Mouse (Mus musculus) kidney, postnatal 10 days (tissue): ENCODE results near the gene Sumo2.
"Not testable (repeated sequence)": the region's sequence is repeated elsewhere in the genome, so short reads cannot be mapped to it uniquely, and the experiment has no call there.

Experiments
- DNase-seq: peaks from one replicate; pipeline ENCODE4 v3.0.0; 2021; ENCODE audit warnings: mixed read lengths

The Sumo2 gene

GRCm38 (mm10) chr11:115516942-115517341, 19.1 kb downstream of the Sumo2 start:
- DNase-seq, result no peak

GRCm38 (mm10) chr11:115515021-115515420, 21.1 kb downstream of the Sumo2 start:
- DNase-seq, result no peak

- DNase-seq, result peak; percentile 98
Measured at GRCm38 (mm10) chr11:115514238-115514663, 21.8 kb downstream of the Sumo2 start, which contains the start of gene Jpt1. Gene Jpt1, minus strand, starts transcription at chr11:115514387.

GRCm38 (mm10) chr11:115513271-115514237, 22.5 kb downstream of the Sumo2 start:
- peak; percentile 59 for DNase-seq

DNA sequence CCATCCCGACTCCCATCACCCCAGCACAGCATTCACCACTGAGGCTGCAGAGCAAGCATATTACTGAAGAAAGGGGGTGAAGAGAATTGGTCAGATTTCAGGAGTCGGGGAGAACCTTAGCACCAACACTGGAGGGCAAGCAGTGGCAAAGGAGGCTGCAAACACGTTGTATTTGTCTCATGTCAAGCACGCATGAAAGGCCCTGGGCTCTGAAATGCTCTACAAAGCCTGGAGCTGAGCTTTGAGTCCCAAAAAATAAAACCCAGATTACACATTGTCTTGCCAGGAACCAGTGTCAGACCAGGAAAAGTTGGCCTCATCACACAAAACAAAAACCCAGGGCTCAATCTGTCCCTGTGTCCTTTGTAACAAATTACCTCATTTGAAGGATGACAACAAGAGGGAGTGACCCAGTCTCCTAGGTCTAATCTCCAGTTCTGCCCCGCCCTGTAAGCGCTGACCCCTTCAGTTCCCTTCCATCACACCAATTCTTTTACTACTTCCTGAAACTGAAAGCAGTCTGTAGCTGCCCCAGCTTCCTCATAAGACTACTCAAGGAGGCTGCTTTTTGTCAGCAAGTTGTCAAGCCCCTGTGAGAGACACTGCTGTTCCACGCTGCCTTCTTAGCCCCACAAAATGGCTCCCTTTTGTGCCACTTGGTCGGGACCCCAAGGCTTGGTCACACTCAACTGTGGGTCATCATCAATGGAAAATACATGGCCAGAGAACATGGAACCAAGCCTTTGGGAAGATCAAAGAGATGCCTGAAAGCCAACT, 23.5 kb downstream of the Sumo2 start:
- no peak for DNase-seq

DNA sequence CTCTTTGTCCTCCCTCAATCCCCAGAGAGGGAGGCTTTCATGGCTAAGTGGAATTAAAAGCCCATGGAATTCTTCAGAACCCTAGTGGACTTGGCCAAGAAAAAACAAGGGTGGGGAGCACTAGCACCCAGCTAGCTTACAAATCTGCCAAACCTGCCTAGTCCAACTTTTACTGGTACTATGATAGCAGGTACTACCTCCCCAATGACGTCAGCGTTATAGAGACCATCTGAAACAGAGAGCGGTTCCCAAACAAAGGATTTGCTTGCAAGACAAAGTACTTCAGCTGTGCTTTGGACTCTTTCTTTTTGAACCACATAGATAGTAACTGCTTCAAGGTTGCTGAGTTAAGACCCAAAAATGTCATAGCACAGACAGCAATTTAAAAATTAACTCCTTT, 24.1 kb downstream of the Sumo2 start:
- DNase-seq, result no peak

GRCm38 (mm10) chr11:115511121-115511520, 25.0 kb downstream of the Sumo2 start:
- DNase-seq, result no peak

DNA sequence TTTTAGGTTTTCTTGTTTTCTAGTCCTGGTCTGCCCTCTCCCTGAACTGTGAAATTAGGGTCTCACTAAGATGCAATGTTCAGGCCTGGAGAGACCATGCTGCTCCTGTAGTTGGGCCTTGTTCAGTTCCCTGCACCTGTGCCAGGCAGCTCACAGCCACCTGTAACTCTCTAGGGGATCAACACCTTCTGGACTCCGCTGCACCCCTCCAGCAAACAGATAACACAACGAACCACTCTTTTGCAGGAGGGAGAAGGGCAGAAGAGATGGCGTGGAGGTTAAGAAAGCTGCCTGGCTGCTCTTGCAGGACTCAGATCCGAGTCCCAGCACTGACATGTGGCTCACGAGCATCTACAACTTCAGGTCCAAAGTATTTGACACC, 25.6 kb downstream of the Sumo2 start:
- no peak for DNase-seq

DNA sequence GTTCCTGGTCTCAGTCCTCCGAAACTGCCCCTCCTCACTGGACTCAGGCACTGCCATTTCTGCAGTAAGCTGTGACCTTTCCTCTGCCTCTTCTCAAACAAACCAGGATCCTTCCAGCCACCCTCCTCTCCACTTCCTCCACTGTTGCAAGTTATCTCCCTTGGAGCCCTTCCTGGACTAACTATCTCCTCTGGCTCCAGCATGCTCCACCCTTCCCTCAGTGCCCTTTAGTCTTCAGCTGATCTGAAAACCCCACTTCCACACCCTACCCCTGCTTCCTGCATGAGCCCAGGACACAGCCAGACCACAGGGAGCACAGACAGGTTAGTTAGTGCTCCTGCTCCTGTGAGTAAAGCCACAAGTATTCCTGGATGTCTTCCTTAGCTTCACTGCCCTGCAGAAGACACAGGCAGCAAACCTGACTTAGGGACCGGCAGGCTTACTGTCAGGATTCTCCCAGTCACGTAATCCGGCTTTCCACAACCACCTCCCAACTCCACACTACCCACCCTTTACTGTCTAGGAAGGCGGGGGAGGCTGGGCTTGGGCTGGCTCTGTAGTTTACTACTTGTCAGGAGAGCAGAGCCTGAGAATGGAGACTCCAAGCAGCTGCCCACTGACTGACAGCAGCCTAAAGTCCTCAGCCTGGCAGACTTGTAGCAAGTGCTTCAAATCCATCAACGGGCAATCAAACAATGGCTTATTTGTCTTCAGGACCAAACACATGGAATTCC, 26.1 kb downstream of the Sumo2 start:
- no peak for DNase-seq

DNA sequence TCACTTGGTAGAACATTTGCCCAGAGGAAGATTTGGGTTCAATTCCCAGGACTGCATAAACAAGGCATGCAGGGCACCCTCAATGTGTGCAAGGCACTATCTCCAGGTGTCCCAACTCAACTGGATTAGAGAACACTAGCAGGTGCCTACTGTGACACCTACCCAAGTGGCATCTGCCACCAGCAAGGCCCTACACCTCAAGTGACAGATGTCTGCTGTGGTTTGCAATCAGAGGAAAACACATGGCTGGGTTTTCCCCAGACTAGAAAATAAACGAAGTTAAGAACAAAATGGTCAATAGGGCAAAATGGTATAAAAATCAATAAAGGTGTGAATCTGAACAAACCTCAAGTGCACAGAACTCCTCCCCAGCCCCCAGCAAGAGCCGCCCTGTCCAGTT, 28.0 kb downstream of the Sumo2 start:
- DNase-seq, result no peak

DNA sequence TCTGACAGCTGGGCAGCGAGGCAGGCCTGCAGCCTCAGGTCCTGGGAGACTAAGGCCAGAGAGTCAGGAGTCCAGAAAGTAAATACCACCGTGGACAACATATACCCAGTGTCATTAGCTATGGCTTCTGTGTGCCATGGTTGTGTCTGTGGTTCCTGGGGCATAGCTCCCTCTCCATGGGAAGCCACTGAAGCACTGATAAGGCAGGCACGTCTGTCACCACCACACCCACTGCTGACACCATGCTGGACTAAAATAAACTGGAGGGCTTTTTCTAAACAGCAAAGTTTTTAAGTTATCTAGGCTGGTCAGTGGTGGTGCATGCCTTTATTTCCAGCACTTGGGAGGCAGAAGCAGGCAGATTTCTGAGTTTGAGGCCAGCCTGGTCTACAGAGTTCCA, 29.5 kb downstream of the Sumo2 start:
- no peak for DNase-seq

DNA sequence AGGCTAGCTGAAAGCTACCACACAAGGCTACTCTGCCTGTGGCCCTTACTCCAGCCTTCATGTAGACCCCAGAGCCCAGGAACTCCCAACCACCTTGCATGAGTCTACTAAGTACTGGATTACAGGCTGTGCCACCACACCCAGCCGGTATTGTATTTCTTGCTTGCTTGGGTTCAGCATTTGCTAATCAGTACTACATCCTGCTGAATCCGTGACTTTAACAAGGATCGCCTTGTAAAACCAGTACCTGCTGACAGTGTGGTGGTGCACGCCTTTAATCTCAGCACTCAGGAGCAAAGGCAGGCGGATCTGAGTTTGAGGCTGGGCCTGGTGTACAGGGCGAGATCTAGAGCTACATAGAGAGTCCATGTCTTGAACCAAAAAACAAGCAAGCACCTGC, 33.4 kb downstream of the Sumo2 start:
- no peak for DNase-seq

DNA sequence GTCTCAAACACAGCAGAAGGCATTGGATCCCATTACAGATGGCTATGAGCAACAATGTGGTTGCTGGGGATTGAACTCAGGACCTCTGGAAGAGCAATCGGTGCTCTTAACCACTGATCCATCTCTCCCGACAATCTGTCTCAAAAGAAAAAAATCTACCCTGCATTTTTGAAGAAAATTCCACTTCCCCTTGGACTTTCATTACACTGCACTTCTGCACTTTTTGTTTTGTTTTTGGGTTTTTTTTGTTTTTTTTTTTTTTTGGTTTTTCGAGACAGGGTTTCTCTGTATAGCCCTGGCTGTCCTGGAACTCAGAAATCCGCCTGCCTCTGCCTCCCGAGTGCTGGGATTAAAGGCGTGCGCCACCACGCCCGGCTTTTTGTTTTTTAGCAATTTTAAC, 39.5 kb downstream of the Sumo2 start:
- not testable (repeated sequence) for DNase-seq

GRCm38 (mm10) chr11:115492387-115492786, 43.7 kb downstream of the Sumo2 start:
- DNase-seq, result no peak

DNA sequence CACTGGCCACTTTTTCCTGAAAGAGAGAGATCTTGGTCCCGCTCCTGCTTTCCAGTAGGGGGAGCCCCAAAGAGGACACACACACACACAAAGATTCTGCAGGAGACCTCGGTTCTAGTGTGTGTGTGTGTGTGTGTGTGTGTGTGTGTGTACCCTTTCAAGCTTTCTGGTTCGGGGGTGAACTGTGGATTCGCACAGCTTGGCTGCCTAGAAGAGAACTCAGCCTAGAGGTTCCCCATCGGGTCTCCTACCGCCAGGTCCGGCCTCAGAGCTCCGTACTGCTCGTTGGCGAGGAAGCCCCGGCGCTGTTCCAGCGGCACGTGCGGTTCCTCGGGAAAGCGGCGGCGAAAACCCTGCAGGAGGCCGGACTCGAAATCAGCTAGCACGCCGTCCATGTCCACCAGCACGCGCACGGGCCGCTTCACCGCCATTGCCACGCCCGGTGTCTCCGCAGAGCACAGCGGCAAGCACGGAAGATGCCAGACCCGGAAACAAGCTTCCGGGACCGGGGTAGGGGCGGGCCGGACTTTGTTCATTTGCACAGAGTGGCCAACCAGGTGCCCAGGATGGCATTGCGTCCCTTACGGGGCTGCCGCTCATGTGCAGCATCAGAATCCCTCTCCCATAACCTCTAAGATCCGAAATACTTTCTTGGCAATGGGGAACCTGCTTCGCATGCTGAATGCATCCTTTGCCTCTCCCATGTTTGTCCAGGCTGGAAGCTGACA, 44.6 kb downstream of the Sumo2 start, which contains the start of gene Nt5c:
TSS of gene Nt5c (minus strand) at position 507 of the 728 bp plus-strand sequence.
- DNase-seq, result peak; percentile 86

DNA sequence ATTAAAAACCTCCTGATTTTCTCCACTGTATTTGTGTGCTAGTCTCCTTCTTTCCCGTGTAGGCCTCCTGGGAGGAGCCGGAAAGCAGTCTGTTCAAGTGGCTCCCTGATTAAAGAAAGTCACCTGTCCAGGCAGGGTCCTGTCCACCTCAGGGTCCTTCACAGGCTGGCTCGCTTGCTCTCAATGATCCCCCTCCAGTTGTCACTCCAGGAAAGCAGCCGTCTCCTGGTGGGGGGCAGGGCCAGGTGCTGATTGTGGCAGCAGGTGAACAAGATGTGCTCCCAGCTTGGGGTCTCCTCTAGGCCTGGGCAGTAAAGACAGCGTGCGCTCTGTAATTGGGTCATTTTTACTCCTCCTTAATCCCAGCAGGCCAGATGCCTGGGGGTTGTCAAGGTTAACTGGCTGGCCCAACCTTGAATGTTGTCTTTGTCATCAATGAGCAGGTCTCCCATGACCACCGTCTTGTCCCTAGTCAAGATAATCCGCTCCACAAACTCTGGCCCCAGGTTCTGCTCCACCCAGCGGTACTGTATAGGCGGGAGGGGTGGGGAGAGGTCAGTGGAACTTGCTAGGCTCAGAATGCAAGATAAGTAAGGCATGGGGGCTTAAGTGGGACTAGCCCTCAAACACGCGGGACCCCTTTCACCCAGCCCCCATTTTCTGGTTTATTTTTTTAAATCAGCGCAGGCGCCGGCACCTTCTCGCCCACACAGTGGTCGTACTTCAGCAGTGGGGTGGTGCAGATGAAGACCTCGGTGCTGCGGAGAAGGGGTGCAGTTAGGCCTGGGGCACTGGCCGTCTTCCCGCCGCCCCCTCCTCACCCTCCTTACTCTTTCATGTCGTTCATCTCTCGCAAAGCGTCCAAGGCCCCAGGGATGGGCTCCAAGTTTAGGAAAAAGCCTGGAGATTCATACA, 45.4 kb downstream of the Sumo2 start:
- no peak for DNase-seq

- DNase-seq, result no peak
Measured at GRCm38 (mm10) chr11:115488551-115489104, 47.4 kb downstream of the Sumo2 start.

- no peak for DNase-seq
Measured at GRCm38 (mm10) chr11:115485155-115485554, 50.9 kb downstream of the Sumo2 start.

- DNase-seq, result peak; percentile 84
Measured at GRCm38 (mm10) chr11:115483726-115484125, 52.4 kb downstream of the Sumo2 start.

DNA sequence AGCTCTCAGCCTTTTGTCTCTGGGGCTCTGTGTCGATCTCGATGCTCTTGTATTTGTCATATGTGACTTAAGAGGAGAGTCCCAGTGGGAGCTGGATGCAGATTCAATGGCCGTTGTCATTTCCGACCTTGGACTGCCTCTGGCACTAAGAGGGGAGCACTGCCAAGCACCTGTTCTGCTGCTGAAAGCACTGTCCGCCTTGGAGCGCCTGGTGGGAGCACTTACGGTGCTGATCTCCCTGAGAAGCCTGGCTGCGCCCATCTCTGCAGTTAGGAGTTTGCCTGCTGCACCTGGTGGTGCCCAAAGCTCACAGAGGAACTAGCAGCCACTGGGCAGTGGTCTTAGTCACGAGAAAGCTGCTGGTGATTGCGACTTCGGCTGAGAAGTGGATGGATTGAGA, 52.8 kb downstream of the Sumo2 start:
- DNase-seq, result no peak
